Mouse (Mus musculus): ENCODE results near the gene Rps29.
A peak's percentile ranks its signal among the peaks of the same experiment; 100 is the strongest.

The Rps29 gene

DNA sequence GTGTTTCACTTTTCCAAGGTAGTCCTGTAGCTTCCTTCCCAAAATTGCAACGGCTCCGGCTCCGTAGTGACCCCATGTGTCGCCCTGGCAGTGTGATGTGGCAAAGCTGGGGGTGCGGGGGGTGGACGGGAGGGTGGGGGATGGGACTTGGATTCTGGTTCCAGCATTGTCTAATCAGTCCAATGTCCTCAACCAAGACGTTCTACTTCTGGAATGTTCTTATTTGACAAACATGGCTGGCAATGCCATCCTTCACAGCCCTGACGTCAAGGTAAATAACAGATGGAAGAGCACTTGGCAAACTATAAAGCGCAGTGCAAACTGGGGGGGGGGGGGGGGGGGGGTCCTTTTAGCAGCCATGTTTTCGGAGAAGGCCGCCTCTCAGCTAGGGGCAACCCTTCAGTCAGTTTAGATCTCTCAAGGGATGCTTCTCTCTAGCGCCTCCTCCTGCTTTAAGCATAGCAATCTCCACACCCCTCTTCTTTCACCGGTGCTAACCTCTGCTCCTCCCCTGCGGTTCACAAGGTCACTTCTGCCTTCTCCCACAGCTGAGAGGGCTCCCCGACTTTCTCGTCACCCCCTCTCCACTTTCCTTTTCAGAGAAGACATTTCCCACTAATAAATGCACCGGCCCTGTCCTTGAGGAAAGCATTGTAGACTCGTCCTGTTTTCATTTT is 29.2 kb downstream of the Rps29 start:
- no peak for DNase-seq (ENCODE audit: low spot score)

DNA sequence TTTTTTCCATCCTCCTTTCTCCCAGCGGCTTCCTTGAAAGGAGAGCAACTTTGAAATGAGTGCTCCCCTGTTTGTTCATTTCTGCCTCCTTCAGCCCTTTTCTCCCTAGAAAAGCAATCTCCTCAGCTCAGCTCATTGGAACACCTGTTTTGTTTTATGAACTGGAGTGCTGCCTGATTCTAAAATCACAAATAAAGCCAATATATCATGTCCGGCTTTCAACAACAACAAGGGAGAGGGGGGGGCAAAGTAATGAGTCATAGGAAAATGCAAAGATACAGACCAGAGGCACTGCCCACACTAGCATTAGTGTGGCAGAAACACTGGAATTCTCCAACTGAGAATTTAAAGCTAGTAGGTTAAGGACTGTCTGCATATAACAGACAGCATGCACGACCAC is 31.4 kb downstream of the Rps29 start:
- DNase-seq (ENCODE audit: low spot score) = no peak

DNA sequence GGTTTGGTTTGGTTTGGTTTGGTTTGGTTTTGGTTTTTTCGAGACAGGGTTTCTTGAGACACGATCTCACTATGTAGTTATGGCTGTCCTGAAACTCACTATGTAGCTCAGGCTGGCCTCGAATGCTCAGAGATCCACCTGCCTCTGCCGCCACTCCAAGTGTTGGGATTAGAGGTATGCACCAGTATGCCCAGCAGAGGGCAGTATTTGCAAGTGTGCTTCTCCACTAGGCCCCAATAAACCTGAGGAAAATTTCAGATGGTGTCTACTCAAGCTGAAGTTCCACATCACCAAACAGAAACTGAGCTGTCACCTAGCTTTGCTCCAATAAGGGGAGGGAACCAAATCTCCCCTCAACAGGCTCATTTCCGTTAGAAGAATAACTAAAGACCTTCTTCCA is 31.8 kb downstream of the Rps29 start:
- DNase-seq (ENCODE audit: low spot score) = peak; percentile 42

DNA sequence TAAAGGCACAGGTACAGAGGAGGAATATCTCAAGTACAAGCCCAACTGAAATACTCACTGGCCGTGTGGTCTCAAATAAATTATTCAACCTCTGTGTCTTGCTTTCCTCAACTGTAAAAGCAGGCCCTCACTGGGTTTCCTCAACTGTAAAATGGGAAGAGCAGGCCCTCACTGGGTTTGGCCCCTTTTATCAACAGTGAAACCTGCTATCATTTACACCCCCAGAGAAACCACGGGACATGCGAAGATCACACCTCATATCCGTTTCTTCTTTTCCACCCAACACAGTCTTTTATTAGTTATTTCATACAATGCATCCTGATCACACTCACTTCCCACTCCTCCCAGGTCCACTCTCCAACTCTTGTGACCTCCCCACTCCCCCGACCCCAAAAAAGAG is 33.9 kb downstream of the Rps29 start:
- DNase-seq (ENCODE audit: low spot score) = no peak

DNA sequence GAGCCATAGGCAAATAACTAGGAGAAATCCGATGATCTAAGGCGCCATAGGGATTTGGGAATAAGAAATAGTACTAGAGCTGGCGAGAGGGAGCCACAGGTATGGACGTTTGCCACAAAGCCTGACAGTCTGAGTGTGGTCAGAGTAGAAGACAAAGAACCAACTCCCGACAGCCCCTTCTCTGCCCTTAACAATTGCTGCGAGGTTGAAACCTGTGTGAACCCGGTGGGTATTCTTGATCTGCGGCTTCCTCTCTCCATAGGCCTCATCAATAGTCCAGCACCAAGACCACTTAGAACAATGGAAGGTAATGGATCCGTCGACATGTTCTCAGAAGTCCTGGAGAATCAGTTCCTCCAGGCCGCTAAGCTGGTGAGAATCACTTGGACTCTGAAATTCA is 36.2 kb downstream of the Rps29 start:
- DNase-seq (ENCODE audit: low spot score) = no peak

DNA sequence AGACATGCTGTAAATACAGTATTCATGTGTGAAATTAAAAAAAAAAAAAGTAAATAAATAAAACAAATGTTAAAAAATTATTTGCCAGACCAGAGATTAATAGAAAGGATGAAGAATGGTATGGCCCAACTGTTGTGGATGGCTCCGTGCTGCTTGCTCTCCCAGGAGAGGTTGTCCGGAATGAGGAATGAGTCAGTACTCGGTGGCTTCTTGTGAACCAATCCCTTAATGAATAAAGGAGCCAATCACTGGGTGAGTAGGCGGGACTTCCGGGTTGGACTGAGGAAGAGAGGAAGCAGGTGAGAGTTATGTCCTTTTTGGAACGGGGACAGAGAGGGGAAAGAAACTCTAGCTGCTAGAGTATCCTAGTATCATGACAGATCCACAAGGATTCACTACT is 39.1 kb downstream of the Rps29 start:
- no peak for DNase-seq (ENCODE audit: low spot score)
